Mouse (Mus musculus): ENCODE measurements at regions not wholly inside any gene's neighbourhood (a gene's known extent, or its start where the extent isn't known, plus 50 kb on each side); places are given as distances from the start of the nearest gene placed in this dataset.

DNA sequence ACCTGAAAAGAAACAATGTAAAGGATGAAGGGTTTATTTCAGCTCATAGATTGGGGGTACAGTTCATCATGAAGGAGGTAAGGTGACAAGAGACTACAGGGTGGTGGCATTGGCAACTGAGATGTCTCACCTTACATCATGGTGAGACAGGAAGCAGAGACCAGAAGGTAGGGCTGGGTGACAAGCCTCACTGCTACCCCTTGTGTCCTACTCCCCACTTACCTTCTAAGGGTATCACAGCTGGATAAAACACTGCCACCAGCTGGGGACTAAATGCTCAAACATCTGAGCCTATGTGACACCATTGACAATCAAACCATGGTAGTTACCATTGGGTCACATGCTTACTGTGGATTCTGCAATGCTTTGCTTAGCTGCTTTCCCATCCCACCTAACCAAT lies 107.0 kb downstream of the Icos start:
- H3K27me3 ChIP-seq (ENCODE audit: control insufficient read depth, insufficient read depth, low read length) = no peaks in the 10 kb centered on the region
- no peak for ATAC-seq (replicated peaks; ENCODE audit: insufficient number of reproducible peaks, low FRiP score, low TSS enrichment)
- H3K4me1 ChIP-seq (ENCODE audit: control insufficient read depth, insufficient read depth, low read length) = no peaks in the 10 kb centered on the region
- H3K4me3 ChIP-seq (ENCODE audit: low read depth, low read length) = no peak overlapping the region
- H3K36me3 ChIP-seq (ENCODE audit: control insufficient read depth, insufficient read depth, low read length) = no peaks in the 10 kb centered on the region
- H3K9ac ChIP-seq (ENCODE audit: low read depth, low read length) = no peak overlapping the region
- H3K4me2 ChIP-seq = no peak overlapping the region
- H3K27ac ChIP-seq (ENCODE audit: low read depth, low read length) = no peak overlapping the region
- no peaks in the 10 kb centered on the region for H3K9me3 ChIP-seq (replicated peaks; ENCODE audit: control insufficient read depth, low read length)

DNA sequence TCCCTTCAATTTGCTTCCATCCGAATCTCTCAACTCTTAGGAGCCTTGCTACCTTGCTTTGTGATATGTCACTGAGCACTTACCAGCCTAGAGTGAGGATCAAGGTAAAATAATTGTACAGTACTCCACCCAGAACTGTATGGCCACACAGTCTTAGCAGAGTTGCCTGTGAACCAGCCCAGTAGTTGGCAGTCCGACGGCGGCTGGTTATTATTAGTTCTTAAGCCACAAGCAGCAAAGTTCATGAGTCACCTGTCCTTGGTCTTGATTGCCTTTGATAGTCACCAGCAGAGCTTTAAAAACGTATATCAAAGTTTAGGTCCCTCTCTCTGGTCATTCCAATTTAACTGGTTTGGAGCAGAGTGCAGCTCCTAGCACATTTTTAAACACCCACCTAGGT lies 109.1 kb downstream of the Icos start:
- Histone ChIP-seq H3K4me1 (ENCODE audit: control insufficient read depth, insufficient read depth, low read length) (no peaks in the 10 kb centered on the region), H3K9me3 (replicated peaks; ENCODE audit: control insufficient read depth, low read length) (no peaks in the 10 kb centered on the region), H3K9ac (ENCODE audit: low read depth, low read length) (no peak overlapping the region), H3K4me3 (ENCODE audit: low read depth, low read length) (no peak overlapping the region), H3K27ac (ENCODE audit: low read depth, low read length) (no peak overlapping the region), H3K36me3 (ENCODE audit: control insufficient read depth, insufficient read depth, low read length) (no peaks in the 10 kb centered on the region), H3K27me3 (ENCODE audit: control insufficient read depth, insufficient read depth, low read length) (no peaks in the 10 kb centered on the region), H3K4me2 (no peak overlapping the region)
- no peak for ATAC-seq (replicated peaks; ENCODE audit: insufficient number of reproducible peaks, low FRiP score, low TSS enrichment)
- WGBS (ENCODE audit: insufficient replicate concordance) = 72% methylated on average over 5 of the region's 5 CpGs

DNA sequence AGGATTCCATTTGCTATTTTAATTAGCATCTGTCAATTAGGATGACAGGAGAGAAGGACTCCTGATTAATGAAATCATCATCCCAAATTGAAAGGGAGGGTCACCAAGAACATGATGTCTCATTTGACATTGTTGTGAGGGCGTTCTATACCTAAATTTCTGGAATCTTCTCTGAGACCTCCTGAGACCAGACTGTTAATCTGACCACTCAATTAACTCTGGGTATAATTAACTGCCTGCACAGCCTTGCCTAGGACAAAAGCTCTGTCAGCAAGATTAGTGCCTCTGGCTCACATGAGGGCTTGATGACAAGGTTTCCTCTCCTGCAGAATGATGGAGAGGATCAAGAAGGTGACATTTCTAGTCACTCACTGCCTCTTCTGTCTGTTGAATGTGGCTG lies 113.1 kb downstream of the Icos start:
- Histone ChIP-seq H3K4me2 (no peak overlapping the region), H3K4me1 (ENCODE audit: control insufficient read depth, insufficient read depth, low read length) (no peaks in the 10 kb centered on the region), H3K4me3 (ENCODE audit: low read depth, low read length) (no peak overlapping the region), H3K9ac (ENCODE audit: low read depth, low read length) (no peak overlapping the region), H3K27me3 (ENCODE audit: control insufficient read depth, insufficient read depth, low read length) (no peaks in the 10 kb centered on the region), H3K9me3 (replicated peaks; ENCODE audit: control insufficient read depth, low read length) (no peaks in the 10 kb centered on the region), H3K36me3 (ENCODE audit: control insufficient read depth, insufficient read depth, low read length) (no peaks in the 10 kb centered on the region), H3K27ac (ENCODE audit: low read depth, low read length) (no peak overlapping the region)
- ATAC-seq (replicated peaks; ENCODE audit: insufficient number of reproducible peaks, low FRiP score, low TSS enrichment) = no peak
- WGBS (ENCODE audit: insufficient replicate concordance) = 74% methylated on average over 1 of the region's 1 CpGs

GRCm38 (mm10) chr1:61095481-61096165 lies 117.9 kb downstream of the Icos start:
- H3K4me1 ChIP-seq (ENCODE audit: control insufficient read depth, insufficient read depth, low read length) = no peaks in the 10 kb centered on the region
- no peaks in the 10 kb centered on the region for H3K36me3 ChIP-seq (ENCODE audit: control insufficient read depth, insufficient read depth, low read length)
- H3K27ac ChIP-seq (ENCODE audit: low read depth, low read length) = no peak overlapping the region
- no peak for ATAC-seq (replicated peaks; ENCODE audit: insufficient number of reproducible peaks, low FRiP score, low TSS enrichment)
- H3K4me2 ChIP-seq = no peak overlapping the region
- no peaks in the 10 kb centered on the region for H3K9me3 ChIP-seq (replicated peaks; ENCODE audit: control insufficient read depth, low read length)
- H3K4me3 ChIP-seq (ENCODE audit: low read depth, low read length) = no peak overlapping the region
- no peak overlapping the region for H3K9ac ChIP-seq (ENCODE audit: low read depth, low read length)
- H3K27me3 ChIP-seq (ENCODE audit: control insufficient read depth, insufficient read depth, low read length) = no peaks in the 10 kb centered on the region

DNA sequence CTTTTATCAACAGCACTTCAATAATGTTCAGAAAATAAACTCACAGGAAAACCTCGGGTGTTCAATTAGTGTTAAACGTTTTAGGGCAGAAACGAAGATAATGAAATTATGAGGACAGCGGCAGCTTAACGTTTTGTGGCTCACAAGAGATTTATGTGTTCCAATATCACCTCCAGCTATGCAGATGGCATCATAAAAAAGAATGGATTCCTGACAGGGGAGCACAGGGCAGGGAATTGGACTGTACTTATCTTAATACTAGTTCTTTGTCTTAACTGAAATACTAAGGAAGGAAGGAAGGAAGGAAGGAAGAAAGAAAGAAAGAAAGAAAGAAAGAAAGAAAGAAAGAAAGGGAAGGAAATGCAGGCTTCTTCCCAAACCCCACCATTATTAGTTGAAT lies 121.6 kb downstream of the Icos start:
- no peak for ATAC-seq (replicated peaks; ENCODE audit: insufficient number of reproducible peaks, low FRiP score, low TSS enrichment)
- Histone ChIP-seq H3K4me1 (ENCODE audit: control insufficient read depth, insufficient read depth, low read length) (no peaks in the 10 kb centered on the region), H3K9ac (ENCODE audit: low read depth, low read length) (no peak overlapping the region), H3K4me3 (ENCODE audit: low read depth, low read length) (no peak overlapping the region), H3K27me3 (ENCODE audit: control insufficient read depth, insufficient read depth, low read length) (no peaks in the 10 kb centered on the region), H3K27ac (ENCODE audit: low read depth, low read length) (no peak overlapping the region), H3K4me2 (no peak overlapping the region), H3K36me3 (ENCODE audit: control insufficient read depth, insufficient read depth, low read length) (no peaks in the 10 kb centered on the region), H3K9me3 (replicated peaks; ENCODE audit: control insufficient read depth, low read length) (no peaks in the 10 kb centered on the region)
- 69% methylated on average over 5 of the region's 5 CpGs for WGBS (ENCODE audit: insufficient replicate concordance)

DNA sequence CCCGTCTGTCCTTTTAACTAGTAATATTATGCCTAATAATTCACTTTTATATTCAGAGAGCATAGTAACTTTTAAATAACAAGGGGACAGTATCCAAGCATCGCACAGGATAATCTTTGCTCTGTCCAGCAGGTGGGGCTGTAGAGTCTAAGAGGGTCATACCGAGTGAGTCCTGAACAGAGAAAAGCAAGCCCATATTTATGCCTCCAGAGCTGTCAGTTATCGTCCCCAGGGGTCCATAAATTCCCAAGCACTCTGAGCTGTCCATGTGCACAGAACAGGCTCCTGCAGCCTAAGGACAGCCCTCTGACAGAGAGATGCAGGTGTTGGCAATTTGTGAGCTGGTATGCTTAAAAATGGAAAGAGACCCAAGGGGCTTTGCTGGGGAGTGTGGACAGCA lies 124.0 kb downstream of the Icos start:
- H3K36me3 ChIP-seq (ENCODE audit: control insufficient read depth, insufficient read depth, low read length) = no peaks in the 10 kb centered on the region
- H3K4me3 ChIP-seq (ENCODE audit: low read depth, low read length) = no peak overlapping the region
- H3K9ac ChIP-seq (ENCODE audit: low read depth, low read length) = no peak overlapping the region
- 69% methylated on average over 4 of the region's 4 CpGs for WGBS (ENCODE audit: insufficient replicate concordance)
- no peak for ATAC-seq (replicated peaks; ENCODE audit: insufficient number of reproducible peaks, low FRiP score, low TSS enrichment)
- H3K27ac ChIP-seq (ENCODE audit: low read depth, low read length) = no peak overlapping the region
- H3K9me3 ChIP-seq (replicated peaks; ENCODE audit: control insufficient read depth, low read length) = no peaks in the 10 kb centered on the region
- H3K4me2 ChIP-seq = no peak overlapping the region
- H3K4me1 ChIP-seq (ENCODE audit: control insufficient read depth, insufficient read depth, low read length) = no peaks in the 10 kb centered on the region
- no peaks in the 10 kb centered on the region for H3K27me3 ChIP-seq (ENCODE audit: control insufficient read depth, insufficient read depth, low read length)

GRCm38 (mm10) chr1:61102346-61102745 lies 124.6 kb downstream of the Icos start:
- no peak overlapping the region for H3K27ac ChIP-seq (ENCODE audit: low read depth, low read length)
- no peaks in the 10 kb centered on the region for H3K27me3 ChIP-seq (ENCODE audit: control insufficient read depth, insufficient read depth, low read length)
- no peaks in the 10 kb centered on the region for H3K4me1 ChIP-seq (ENCODE audit: control insufficient read depth, insufficient read depth, low read length)
- no peaks in the 10 kb centered on the region for H3K9me3 ChIP-seq (replicated peaks; ENCODE audit: control insufficient read depth, low read length)
- H3K9ac ChIP-seq (ENCODE audit: low read depth, low read length) = no peak overlapping the region
- H3K4me2 ChIP-seq = no peak overlapping the region
- no peak overlapping the region for H3K4me3 ChIP-seq (ENCODE audit: low read depth, low read length)
- ATAC-seq (replicated peaks; ENCODE audit: insufficient number of reproducible peaks, low FRiP score, low TSS enrichment) = no peak
- H3K36me3 ChIP-seq (ENCODE audit: control insufficient read depth, insufficient read depth, low read length) = no peaks in the 10 kb centered on the region
- WGBS (ENCODE audit: insufficient replicate concordance) = 36% methylated on average over 5 of the region's 5 CpGs

GRCm38 (mm10) chr1:61103581-61103980 lies 125.9 kb downstream of the Icos start:
- no peak for ATAC-seq (replicated peaks; ENCODE audit: insufficient number of reproducible peaks, low FRiP score, low TSS enrichment)
- Histone ChIP-seq H3K27ac (ENCODE audit: low read depth, low read length) (no peak overlapping the region), H3K36me3 (ENCODE audit: control insufficient read depth, insufficient read depth, low read length) (no peaks in the 10 kb centered on the region), H3K4me3 (ENCODE audit: low read depth, low read length) (no peak overlapping the region), H3K9ac (ENCODE audit: low read depth, low read length) (no peak overlapping the region), H3K27me3 (ENCODE audit: control insufficient read depth, insufficient read depth, low read length) (no peaks in the 10 kb centered on the region), H3K4me2 (no peak overlapping the region), H3K9me3 (replicated peaks; ENCODE audit: control insufficient read depth, low read length) (no peaks in the 10 kb centered on the region), H3K4me1 (ENCODE audit: control insufficient read depth, insufficient read depth, low read length) (no peaks in the 10 kb centered on the region)
- WGBS (ENCODE audit: insufficient replicate concordance) = 63% methylated on average over 12 of the region's 12 CpGs

DNA sequence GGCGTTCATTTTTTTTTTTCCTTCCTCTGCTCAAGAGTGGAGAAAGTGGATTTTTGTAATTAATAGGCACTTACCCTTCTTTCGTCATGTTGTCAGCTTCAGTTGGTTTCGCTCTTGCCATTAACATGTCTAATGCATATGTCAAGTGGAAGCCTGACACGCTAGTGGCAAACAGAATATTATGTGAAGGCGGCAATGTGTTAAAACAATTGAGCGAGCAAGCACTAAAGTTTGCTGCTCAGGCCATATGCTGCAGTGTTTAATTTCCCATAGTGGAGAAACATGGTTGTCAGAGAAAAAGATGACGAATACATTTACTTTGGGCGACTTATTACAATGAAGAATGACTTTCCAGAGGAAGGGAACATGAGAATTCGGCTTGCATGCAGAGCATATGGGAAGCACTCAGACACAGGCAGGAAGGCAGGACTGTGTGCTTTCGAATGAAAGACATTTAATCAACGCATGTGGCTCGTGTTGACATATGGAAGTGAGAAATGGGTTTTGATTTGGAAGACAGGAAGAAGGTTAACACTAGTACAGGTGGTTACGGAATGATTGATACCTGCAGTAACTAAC lies 134.1 kb downstream of the Icos start:
- H3K27ac ChIP-seq (ENCODE audit: low read depth, low read length) = no peak overlapping the region
- no peak overlapping the region for H3K4me2 ChIP-seq
- no peak overlapping the region for H3K9ac ChIP-seq (ENCODE audit: low read depth, low read length)
- no peak overlapping the region for H3K4me3 ChIP-seq (ENCODE audit: low read depth, low read length)
- H3K9me3 ChIP-seq (replicated peaks; ENCODE audit: control insufficient read depth, low read length) = no peaks in the 10 kb centered on the region
- H3K27me3 ChIP-seq (ENCODE audit: control insufficient read depth, insufficient read depth, low read length) = no peaks in the 10 kb centered on the region
- no peak for ATAC-seq (replicated peaks; ENCODE audit: insufficient number of reproducible peaks, low FRiP score, low TSS enrichment)
- H3K36me3 ChIP-seq (ENCODE audit: control insufficient read depth, insufficient read depth, low read length) = no peaks in the 10 kb centered on the region
- 83% methylated on average over 13 of the region's 13 CpGs for WGBS (ENCODE audit: insufficient replicate concordance)
- H3K4me1 ChIP-seq (ENCODE audit: control insufficient read depth, insufficient read depth, low read length) = no peaks in the 10 kb centered on the region
